Mouse (Mus musculus) spleen, adult 10 weeks (tissue): ENCODE measurements around the gene Ccdc150. TPM values are rescaled to one million over a fixed set of nuclear protein-coding genes. Genes with fewer than 3 reads are reported as not detected.

Experiments
- polyA plus RNA-seq: library from polyadenylated mRNA; stranded (reverse); fragments of 350-450 nt; fragmentation: Illumina TruSeq; extraction: RNeasy Lipid Tissue Mini Kit (QIAGEN cat#74804); gene quantifications from one replicate; pipeline ENCODE4 v1.2.3, GENCODE M21; 2015; ENCODE audit warnings: low replicate concordance; ENCODE audit not compliant: insufficient read depth

Ccdc150 gene
- polyA plus RNA-seq = 0.26 TPM

GRCm38 (mm10) chr1:54250158-54250866 lies at the start of gene Ccdc150:
TSS of gene Ccdc150 (plus strand) at chr1:54250683.

Other genes starting within 250 kb of the Ccdc150 start
- 1.3 TPM for gene Hecw2, start 55.5 kb upstream of the Ccdc150 start, polyA plus RNA-seq
- gene Gtf3c3, start 188.3 kb downstream of the Ccdc150 start, polyA plus RNA-seq = 16.2 TPM